Mouse (Mus musculus): Measurements from ENCODE around the gene Pphln1.
A peak's percentile ranks its signal among the peaks of the same experiment; 100 is the strongest.

Pphln1 gene

DNA sequence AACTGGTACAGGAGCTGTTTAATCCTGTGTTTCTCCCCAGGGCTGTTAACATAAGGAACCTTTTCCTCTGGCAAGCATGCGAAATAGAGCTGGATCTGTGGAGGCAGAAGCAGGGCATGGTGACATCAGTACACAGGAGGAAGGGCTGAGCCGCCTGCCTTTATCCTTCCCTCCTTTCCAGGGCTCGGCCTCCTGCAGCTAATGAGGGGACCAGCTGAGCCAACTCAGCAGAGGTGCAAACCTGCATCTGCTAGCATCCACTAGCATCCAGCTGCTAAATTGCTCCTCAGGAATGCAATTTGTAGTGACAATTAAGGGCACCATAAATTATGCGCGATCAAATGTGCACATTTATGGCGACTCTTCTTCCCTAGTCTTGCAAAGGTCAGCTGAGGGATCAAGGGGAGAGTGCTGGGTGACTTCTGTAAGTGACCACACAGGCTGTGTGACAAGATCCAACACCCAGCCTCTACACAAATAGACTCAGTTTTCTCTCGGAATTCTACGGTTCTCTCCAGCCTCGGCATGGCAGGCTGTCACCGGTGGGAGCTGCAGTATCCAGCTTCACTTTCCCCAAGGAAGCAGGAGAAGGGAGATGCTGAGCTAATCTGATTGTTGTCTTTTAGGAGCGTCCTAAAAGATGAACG lies 112.7 kb downstream of the Pphln1 start:
- DNase-seq = no peak

DNA sequence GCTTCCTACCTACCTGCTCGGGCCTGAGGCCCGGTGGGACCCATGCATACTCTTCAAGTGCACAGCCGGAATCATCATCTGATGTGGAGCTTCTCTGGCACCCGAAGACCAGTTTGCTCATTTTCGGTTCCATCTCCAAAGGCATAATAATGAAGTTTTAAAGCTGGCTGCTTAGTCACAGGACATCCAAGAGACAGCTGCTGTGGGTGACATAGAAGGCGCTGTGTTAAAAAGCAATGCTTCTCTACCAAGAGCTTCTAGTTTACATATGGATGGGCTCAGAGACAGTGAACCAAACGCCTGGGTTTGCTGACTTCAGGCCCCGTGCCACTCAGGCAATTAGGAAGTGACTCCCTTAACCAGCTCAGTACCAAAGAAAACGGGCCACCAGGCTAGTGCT lies 114.3 kb downstream of the Pphln1 start:
- DNase-seq = no peak

DNA sequence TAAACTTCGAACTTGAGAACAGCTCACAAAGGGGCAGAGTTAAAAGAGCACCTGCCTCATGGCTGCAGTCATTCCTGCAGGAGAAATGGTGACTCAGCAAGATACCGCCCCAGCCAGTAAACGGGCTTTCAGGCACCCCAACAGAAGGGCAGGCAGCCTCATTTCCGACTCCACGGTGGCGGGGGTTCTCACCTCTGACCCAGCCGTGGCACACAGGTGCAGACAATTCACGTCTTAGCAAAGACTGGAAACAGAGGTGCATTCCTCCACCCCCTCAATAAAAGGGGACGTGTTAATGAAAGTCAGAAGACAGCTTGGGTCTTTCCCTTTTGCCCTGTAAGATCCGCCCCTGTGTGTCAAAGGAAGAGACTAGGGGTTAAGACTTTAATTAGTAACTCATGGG lies 115.8 kb downstream of the Pphln1 start:
- peak; percentile 69 to 76 for DNase-seq

DNA sequence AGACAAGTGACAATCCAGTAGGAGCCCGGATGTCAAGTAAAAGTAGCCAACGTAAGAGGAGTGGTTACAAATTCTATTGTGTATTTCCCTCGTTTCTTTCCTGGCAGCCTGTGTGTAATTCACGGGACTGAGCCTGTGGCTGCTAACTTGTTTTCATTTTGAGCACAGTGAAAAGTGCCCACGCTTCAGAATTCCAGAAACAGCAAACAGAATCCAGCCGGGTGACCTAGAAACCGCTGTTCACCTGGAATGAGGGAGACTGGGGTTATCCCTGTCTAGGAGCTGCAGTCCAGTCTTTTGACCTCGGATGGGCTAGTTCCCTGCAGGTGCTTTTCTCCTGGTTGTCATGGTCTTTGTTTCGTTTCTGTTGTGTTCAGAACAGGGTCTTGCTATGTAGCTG lies 117.2 kb downstream of the Pphln1 start:
- DNase-seq = peak; percentile 39 to 59

DNA sequence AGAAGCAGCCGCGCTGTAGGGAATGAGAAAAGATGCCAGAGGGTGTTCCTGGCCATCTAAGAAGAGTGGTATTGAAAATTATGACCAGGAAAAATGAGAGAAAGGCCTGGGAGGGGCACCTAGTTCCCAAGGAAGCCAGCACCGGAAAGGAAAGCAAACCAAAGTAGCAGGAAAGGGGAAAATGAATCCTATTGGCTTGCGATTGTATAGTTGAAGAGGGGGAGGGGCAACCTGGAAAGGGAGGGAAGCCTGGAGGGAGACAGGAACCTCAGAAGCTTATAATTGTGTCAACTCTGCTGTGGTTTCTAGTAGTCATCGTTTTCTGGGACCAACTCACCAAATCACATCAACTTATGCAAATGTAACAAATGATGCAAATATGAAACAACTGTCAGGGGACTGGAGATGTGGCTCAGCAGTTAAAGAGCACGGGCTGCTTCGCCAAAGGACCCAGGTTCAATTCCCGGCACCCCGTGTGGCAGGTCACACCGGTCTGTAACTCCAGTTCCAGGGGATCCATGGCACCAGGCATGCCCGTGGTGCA lies 118.9 kb downstream of the Pphln1 start:
- DNase-seq = peak in 1 of 2 experiments; percentile 10

DNA sequence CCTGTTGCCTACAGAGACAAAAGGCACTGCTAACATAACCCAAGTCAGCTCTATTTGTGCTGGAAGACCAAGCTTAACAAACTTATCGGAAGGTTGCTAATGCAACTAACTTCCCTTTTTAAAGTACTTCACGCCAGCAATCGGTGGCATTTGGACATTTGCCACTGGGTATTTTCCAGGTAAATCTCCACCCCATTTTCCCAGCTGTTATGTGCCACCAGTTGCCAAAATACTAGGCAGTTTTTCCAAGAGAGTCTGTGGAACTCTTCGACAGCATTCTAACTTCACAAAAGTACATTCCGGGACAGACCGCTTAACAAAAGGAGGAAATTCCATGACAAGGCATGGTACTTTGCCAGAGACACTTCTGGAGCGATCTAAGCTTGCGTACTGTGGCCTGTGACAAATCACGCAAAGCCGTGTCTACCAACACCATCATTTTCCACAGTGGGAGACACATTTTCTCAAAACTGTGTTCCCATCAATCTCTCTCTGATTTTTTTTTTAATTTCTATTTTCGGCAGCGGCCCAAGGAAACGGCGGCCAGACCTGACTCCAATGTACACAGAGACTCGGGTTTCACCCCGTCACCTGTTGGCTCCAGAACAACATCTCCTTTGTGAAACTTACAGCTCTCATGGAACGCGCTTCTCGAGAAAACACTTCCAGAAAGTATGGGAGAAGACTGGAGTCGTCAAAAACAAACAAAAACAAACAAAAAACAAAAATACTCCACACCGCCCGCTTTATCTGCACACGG lies 120.2 kb downstream of the Pphln1 start:
- peak; percentile 56 to 73 for DNase-seq

DNA sequence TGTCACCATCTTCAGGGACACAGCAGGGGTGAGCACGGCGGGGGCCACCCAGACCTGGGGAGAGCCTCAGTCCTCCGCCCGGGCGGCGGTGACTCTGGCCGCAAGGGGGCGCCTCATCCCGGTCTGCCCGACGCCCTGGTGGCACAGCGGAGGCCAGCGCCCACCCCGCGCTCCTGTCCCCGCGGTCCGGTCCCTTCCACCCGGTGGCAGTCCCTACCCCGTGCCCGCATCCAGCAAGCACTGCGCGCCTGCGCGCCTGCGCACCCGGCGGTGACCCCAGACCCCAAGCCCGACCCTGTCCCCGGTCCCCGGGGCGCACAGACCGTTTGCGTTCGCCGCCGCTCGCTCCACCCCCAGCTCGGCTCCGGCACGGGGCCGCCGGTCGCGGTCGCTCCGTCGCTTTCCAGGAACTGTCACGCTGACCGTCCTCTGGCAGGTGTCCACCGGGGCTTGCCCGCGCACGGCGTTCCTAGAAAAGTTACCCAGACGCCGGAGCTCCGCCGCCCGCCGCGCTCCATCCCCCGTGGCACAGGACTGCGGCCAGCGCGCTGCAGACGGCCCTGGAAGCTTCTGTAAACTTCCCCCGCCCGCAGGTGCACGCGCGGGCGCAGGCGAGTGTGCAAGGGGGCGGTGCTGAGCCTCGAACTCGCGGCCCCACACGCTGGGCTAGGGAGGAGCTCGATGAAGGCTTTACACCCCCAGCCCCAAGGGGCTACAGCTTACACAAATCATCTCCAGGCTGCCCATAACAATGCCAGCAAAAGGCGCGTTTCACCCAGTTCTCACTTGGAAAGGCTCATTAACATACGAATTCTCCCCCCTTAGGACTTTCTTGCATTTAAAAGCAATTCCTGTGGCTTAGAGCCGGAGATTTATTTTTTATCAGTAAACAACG lies 121.0 kb downstream of the Pphln1 start:
- peak; percentile 84 to 94 for DNase-seq

DNA sequence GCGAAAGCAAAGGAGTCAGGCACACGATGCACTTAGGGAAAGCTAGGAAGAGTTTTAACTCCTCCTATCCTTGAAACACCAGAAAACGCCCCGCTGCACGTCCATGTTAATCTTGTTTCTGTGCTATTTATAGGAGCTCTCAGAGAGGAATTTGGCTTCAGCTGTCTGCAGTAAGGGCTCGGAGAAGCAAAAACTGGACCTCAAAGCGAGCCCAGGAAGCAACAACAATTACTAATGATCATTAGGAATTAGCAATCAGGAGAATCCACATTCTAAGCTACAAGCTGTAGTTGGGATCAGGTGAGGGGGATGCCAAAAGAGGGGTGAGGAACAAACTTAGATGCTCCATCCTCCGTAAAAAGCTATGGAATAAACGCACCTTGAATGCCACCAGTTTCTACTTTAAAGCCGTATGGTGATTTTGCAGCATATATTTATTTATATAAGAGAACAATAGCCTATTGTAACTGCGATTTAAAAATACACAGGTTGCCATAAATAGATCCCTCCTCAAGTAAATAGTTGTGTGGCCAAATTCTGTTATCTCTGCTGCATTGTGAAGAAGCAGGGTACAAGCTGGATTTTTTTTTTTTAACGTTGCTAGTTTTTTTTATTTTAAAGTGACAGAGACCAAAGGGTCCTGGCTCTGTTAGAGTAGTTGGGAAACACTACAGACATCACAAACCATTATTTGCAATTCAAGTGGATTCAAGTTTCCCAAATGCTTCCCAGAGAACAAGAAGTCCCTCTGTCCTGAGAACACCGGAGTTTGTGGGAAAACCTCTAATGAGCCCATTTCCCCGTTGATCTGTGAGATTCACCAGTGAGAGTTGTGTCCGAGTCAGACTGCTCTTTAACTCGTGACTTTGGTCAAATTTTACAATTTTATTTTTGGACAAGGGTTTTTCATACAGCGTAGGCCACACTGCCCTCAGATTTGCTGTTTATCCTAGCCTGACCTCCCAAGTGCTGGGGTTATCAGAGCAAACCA lies 122.0 kb downstream of the Pphln1 start:
- peak; percentile 24 to 30 for DNase-seq

DNA sequence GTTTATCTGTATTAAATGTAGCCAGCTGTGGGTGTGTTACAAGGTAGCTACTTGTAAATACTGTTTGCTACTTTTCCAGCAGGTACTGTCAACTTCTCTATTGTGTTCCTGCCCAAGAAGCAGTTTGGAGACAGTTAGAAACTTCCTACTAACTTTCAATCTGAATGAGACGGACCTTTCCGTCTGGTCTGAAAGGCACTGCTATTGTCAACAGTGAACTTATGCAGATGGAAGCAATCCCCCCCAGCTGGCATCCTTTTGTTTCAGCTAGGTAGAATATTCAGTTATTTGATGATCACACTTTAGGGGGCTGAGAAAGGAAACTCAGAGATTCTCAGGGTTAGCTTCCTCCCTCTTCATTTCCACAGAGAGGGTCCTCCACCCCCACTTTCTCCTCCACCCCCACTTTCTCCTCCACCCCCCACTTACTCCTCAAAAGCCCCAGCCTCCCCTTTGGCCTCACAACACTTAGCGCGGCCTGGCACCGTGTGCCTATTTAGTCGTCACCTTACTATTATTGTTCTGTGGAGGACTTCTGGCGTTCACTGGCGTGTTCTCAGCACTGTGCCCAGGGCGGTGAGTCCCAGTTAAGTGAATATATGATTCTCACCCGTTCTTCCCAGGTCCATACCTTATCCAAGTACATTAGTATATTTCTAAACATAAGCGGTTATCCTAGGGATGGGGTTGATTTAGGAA lies 123.1 kb downstream of the Pphln1 start:
- DNase-seq = no peak

DNA sequence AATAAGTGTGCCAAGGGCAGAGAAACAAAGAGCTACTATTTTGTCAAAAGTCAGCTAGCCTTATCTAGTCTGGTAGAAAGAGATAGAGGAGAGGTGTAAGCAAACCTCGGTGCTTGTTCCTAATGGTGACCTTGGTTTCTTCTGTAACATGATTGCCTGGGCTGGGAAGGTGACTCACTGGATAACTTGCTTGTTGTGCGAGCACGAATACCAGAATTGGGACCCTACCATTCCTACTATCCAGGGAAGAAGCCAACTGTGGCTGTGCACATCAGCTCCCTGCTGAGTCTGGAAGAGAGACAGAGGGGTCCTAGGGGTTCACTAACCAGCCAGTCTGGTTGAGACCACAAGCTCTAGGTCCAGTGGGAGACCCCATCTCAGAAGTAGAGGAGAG lies 123.6 kb downstream of the Pphln1 start:
- DNase-seq = no peak

DNA sequence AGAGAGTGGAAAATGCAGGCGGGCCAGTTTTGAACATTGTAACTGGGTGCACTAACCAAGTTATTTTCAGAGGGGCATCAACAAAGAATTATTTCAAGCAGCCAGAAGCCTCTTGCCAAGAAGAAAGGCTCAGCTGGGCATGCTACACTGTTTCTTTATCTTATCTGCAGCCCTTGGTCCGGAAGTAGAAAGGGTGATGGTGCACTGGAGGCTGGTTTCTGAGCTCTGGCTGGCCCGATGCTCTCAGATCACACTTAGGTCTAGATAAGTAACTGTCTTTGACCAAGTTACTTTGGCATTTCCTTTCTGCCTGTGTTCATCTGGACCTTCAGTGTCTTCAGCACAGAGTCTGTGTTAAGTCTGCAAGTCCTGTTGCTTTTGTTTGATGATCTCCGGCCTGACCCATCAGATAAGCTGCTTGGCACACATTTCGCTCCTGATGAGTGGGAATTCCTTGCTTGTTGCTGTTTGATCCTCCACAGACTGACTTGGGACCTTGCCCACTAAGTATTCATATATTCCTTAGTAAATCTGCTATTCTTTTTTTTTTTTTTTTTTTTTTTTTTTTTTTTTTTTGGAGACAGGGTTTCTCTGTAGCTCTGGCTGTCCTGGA lies 127.3 kb downstream of the Pphln1 start:
- DNase-seq = no peak

DNA sequence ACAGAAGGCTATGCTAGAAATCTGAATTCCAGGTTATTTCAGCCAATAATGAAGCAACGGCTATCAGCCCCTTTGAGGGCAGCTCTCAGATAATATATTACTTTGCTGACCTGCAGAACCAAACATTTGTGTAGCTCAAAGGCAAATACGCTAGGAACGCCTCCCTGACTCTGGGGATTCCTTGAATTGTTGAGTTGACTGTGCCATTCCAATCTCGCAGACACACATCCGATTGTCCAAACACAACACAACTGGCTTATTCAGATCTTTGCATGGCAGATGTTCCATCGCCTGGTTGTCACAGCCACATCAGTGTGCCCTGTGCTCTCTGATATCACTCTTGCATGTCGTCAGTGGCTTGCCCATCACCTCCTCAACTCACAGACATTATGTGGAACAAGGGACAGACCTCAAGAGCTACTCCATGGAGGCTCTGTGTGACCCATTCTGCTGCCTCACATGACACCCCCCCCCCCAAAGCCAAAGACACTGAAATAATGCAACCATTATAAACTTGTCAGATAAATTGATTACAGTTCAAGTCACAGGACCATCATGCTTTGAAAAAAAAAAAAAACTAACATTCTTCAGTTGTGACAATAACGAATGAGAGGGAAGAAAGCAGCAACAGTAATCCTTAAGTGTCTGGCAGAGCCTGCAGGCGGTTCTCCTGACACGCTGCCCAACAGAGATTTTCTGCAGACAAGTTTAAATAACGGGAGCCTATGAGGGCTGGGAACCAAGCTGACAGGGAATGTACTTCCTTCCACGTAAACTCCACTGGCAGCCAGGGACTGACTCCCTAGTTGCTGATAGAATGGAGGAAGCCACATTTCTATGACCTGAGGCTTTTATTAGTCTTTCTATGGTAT lies 131.9 kb downstream of the Pphln1 start:
- DNase-seq = no peak

DNA sequence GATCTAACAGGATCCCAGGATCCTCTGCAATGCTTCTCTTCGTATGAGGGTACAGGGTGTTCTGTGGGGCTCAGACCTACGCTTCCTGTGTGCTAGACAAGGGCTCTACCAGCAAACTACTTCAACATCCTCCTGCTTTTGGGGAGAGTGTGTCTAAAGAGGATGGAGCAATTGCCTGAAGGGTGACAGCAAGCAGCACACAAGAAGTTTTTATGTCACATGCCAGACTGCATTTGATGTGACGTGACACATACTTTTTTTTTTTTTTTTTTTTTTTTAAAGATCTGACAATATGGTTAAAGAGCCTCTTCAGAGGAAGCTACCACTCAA lies 132.5 kb downstream of the Pphln1 start:
- DNase-seq = no peak

DNA sequence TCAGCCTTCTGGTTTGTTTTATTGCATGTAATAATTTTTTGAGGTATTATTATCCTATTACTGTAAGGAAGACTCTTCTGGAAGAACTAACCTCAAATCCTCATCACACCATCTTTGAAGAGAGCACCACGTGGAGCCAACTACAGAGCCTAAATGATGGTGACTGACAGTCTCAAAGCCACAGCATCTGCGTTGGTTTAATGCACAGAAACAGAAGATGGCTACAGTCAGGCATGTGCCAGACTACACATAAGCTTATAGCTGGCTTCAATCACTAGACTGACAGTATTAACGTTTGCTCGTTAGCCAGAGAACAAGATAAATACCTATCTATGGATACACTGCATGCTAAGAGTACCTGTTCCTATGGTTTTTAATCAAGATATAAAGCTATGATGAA lies 138.0 kb downstream of the Pphln1 start:
- no peak for DNase-seq

DNA sequence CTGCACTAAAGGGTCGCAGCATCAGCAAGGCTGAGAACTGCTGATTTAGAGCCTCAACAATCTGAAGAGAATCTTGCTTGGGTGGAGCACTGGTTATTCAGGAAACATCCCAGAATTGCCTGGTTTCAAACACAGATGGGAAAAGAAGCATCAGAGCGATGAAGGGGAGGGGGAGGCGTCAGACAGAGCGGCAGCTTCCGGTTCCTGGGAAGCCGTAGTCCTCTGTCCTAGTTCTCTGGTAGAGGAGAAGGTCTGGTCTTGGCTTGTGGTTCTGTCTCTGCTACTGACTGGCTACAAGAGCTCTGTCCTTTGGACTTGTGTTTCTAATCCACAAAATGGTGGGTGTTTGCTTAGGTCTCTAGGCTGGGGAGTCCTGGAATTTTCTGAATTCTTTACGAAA lies 139.6 kb downstream of the Pphln1 start:
- DNase-seq = no peak

DNA sequence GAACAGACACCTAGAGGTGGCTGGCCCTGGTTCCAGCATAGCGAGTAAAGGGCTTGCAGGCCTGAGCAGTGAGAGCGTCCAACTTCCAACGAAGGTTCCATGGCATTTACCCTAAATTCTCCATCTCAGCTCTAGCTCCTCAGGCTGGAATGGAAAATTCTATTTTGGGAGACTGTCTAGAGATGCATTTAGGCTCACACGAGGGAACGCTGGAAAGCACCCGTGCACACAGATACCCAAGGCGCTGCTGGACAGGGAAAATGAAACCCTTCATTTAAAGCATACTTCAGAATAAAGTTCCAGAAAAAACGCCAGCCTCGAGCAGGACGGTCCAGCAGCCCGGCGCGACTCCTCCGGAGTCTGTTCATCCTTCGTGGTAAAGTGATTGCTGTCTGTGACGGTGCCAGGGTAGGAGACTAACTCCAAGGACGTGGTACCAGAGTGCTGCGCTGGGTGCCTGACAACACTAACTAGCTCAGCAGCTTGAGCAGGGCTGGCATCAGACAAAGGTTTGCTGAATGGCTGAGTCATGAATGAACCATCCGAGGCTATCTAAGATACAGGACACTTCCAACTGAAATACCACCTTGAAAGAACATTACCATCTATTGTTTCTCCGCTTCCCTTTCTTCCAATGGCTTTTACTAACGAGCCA lies 140.5 kb downstream of the Pphln1 start:
- DNase-seq = no peak

DNA sequence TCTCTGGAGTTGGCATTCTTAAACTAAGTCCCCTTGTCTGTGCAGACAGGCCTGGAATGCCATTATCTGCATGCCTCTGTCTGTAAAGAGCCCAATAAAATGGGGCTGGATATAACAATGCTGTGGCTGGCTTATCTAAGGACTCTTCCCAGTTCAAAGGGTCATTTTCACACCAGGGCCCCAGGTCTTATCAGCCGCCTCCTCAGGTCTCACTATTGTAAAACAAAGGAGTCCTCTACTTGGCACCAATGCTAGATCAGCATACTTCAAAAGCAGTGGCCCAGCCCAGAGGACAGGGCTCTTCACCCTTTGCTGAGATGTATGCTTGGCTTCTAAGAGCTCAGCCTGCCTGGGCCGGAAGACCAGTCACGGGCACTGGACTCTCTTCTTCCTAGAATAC lies 141.3 kb downstream of the Pphln1 start:
- DNase-seq = no peak
